Mouse (Mus musculus): ENCODE data around the gene Tfam. TPM values are rescaled to one million over a fixed set of nuclear protein-coding genes. Genes with fewer than 3 reads are reported as not detected.

The Tfam gene
- polyA plus RNA-seq, 1 experiment, result 63.6 TPM

DNA sequence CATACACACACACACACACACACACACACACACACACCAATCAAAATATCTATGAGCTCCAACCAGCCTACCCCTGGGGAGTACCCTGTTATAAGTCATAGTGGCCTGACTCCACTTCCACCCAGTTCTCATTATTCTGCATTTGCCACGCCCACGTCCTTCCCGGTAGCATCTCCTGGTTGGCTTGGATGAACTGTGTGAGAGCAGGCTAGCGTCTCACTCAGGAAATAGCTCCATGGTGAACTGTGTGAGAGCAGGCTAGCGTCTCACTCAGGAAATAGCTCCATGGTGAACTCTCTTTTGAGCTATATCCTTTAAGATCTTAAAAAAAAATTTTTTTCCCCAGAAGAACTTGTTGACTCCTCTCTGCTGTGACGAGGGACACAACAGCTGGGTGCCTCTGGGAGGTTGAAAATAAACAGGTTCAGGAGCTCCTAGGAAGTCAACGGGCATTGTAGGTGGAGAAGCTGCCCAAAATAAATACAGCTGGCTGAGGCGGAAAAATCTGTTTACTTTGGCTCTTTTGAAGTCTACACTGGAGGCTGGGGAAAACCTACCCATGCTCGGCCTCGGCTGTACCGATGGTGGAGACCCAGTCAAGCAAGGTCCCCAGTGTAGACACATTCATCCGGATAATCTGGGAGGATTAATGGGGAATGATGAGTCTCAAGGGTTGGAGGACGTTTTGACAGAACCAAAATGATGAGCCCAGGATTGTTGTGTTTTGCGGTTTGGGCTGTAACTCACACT lies 40.9 kb downstream of the Tfam start:
- Histone ChIP-seq H3K4me1 (ENCODE audit: control insufficient read depth, insufficient read depth, insufficient read length, low read length) (peaks cover 5% of the 10 kb centered on the region; the same call in 1 of the 2 replicates), H3K4me3 (ENCODE audit: insufficient read depth, low read depth, low read length) (no peak overlapping the region), H3K27ac (replicated peaks; ENCODE audit: low read depth, low read length) (no peak overlapping the region)

DNA sequence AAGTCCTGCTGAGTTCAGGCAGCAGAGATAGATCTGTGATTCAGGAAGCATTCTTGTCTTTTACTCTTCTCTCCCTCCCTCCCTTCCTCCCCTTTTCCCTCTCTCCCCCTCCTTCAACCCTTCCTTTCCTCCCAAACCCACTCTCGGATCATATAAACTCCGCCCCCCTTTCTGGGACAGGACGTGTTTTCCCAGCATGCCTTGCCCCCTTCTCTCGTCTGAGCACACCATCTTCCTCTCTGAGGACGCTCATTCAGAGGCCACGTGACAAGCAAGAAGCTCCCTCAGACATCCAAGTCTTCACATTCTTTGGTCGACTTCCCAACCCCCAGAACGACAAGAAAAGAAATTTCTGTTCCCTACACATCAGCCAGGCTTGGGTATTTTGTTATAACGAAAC lies 42.6 kb downstream of the Tfam start:
- peaks cover 5% of the 10 kb centered on the region; the same call in 1 of the 2 replicates for H3K4me1 ChIP-seq (ENCODE audit: control insufficient read depth, insufficient read depth, insufficient read length, low read length)
- H3K4me3 ChIP-seq (ENCODE audit: insufficient read depth, low read depth, low read length), result no peak overlapping the region
- no peak overlapping the region for H3K27ac ChIP-seq (replicated peaks; ENCODE audit: low read depth, low read length)

DNA sequence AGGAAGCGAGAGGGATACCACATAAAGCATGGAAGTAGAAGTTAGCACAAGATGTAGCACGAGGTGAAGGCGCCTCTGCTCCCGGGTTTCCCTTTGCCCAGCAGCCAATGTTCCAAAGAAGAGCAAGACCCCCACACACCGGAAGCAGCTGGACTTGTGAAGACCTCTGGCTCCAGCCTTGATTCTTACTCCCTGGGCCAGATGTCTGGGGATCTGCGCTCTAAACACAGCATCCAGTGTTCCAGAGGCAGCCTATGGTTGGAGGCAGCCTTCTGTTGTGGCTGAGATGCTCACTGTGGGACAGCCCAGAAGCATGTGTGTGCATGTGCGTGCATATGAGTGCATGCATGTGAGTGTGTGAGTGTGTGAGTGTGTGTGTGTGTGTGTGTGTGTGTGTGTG lies 43.4 kb downstream of the Tfam start:
- Histone ChIP-seq H3K27ac (replicated peaks; ENCODE audit: low read depth, low read length) (no peak overlapping the region), H3K4me1 (ENCODE audit: control insufficient read depth, insufficient read depth, insufficient read length, low read length) (peaks cover 5% of the 10 kb centered on the region; the same call in 1 of the 2 replicates), H3K4me3 (ENCODE audit: insufficient read depth, low read depth, low read length) (no peak overlapping the region)

DNA sequence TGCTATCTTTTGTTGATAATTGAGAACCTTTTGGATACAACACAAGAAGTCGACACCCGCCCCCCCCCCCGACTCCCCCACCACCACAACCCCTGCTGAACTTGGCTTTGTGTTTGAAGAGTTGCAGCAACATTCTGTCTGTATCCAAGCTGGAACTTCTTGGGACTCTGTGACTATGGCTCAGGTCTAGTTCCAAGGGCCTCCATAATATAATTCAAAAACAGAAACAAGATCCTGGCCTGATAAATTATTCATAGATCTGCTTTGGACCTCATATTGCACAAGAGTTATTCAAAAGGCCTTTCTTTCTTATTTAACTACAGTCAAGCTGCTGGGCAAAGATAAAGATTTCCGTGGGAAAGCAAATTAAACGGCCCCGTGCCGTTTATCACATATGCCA lies 44.8 kb downstream of the Tfam start:
- no peak overlapping the region for H3K4me3 ChIP-seq (ENCODE audit: insufficient read depth, low read depth, low read length)
- H3K4me1 ChIP-seq (ENCODE audit: control insufficient read depth, insufficient read depth, insufficient read length, low read length), result peaks cover 5% of the 10 kb centered on the region; the same call in 1 of the 2 replicates
- no peak overlapping the region for H3K27ac ChIP-seq (replicated peaks; ENCODE audit: low read depth, low read length)

DNA sequence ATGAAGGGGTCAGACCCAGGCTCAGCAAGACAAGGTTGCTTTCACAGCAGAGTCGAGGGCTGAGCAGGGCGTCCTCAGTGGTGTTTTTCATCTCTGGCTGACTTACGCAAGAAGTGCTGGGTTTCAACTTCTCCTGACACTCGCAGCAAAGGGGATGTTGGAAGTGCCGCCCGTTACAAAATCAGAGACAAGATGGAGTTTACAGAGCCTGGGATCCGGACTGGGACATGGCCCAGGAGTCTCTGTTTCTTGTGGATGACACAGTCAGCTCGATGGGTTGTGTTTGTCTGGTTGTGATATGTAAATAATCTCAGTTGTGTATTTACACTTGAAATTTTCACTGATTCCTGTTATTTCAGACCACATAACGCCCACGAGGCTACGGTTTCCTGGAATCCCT lies 45.2 kb downstream of the Tfam start:
- Histone ChIP-seq H3K27ac (replicated peaks; ENCODE audit: low read depth, low read length) (0 out of 2 replicates have a peak overlapping the region, but pooled peaks have one; percentile 42), H3K4me1 (ENCODE audit: control insufficient read depth, insufficient read depth, insufficient read length, low read length) (peaks cover 5% of the 10 kb centered on the region; the same call in 1 of the 2 replicates), H3K4me3 (ENCODE audit: insufficient read depth, low read depth, low read length) (no peak overlapping the region)

DNA sequence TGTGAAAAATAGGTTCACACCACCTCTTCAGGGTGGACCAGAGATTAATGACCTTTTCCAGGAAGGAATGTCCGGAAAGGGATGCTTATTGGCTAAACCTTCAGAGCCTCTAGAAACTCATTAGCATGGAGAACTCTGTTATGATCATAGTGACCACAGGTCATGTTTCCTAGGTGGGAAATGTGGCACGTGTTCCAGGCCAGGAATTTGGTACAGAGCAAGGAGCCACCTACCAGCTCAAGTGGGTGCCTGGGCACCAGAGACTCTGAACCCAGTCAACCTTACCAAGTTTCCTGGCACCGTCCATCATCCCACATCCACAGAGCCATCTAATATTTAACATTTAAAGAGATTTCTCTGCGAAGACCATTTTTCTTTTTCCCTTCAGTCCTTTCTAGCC lies 49.4 kb downstream of the Tfam start:
- H3K4me3 ChIP-seq (ENCODE audit: insufficient read depth, low read depth, low read length), result no peak overlapping the region
- no peaks in the 10 kb centered on the region for H3K4me1 ChIP-seq (ENCODE audit: control insufficient read depth, insufficient read depth, insufficient read length, low read length)
- no peak overlapping the region for H3K27ac ChIP-seq (replicated peaks; ENCODE audit: low read depth, low read length)

DNA sequence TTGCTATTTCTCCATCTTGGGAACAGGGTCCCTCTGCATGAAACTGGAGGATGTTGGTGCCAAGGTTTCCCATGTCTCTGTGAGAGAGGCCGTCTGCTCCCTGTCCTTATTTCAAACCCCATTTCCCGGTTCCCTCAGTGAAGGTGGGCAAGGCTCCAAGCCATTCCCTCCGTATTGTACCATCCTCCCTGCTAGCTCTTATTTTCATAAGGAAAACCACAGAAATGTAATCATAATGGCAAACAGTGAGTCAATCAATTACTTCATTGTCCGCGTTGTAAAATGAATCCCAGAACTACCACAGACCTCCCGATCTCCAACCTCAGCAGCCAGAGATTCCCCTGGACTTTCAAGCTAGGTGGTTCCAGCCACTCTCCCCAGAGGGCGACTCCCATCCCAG lies 53.0 kb downstream of the Tfam start:
- H3K4me1 ChIP-seq (ENCODE audit: control insufficient read depth, insufficient read depth, insufficient read length, low read length), result no peaks in the 10 kb centered on the region
- H3K4me3 ChIP-seq (ENCODE audit: insufficient read depth, low read depth, low read length), result no peak overlapping the region
- no peak overlapping the region for H3K27ac ChIP-seq (replicated peaks; ENCODE audit: low read depth, low read length)

DNA sequence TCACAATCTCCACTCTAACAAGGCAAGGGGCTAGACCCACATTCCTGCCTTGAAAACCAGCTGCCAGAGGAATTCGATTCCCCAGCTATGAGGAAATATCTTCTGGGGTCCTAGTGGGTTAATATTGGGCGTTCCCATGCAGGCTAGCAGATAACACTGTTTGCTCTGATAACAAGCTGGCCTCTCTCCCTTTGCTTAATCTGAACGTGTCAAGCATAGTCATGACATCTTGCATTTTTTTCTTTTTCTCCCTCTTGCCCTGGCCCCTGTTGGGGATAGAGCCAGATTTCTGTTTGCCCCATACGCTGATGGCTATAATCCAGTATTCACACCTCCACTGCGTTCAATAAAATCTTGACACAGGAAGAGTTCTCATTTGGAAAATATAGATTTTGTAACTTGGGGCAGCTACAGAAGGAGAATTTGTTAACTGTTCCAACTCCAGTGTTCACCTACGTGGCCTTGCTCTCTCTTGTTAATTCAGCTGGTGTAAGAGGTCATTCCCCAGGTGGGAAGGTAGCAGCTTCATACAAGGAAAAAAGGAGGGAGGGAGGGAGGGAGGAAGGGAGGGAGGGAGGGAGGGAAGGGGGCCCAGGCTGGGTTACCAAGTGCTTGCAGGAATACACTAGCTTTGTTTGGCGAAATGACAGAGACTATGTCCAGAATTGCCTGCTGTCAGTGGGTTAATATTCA lies 54.6 kb downstream of the Tfam start:
- H3K4me3 ChIP-seq (ENCODE audit: insufficient read depth, low read depth, low read length), result no peak overlapping the region
- no peak overlapping the region for H3K27ac ChIP-seq (replicated peaks; ENCODE audit: low read depth, low read length)

DNA sequence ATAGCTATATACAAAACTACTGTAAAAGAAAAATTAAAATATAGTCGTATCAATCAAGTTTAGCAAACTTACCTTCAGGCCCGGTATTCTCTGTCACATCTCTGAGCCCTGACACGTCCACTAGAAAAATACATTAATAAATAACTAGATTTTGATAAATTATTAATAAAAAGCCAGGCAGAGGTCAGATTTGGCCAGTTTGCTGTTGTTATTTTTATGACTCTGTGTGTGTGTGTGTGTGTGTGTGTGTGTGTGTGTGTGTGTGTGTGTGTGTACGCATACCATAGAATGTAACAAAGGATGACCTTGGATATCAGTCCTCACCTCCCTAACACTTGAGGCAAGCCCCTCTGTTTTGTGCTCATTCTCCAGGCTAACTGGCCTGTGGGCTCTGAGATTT lies 56.1 kb downstream of the Tfam start:
- Histone ChIP-seq H3K27ac (replicated peaks; ENCODE audit: low read depth, low read length) (no peak overlapping the region), H3K4me3 (ENCODE audit: insufficient read depth, low read depth, low read length) (no peak overlapping the region), H3K4me1 (ENCODE audit: control insufficient read depth, insufficient read depth, insufficient read length, low read length) (no peaks in the 10 kb centered on the region)

More for the DNA sequence above, 54.6 kb downstream of the Tfam start:
- no peaks in the 10 kb centered on the region for H3K4me1 ChIP-seq (ENCODE audit: control insufficient read depth, insufficient read depth, insufficient read length, low read length)

DNA sequence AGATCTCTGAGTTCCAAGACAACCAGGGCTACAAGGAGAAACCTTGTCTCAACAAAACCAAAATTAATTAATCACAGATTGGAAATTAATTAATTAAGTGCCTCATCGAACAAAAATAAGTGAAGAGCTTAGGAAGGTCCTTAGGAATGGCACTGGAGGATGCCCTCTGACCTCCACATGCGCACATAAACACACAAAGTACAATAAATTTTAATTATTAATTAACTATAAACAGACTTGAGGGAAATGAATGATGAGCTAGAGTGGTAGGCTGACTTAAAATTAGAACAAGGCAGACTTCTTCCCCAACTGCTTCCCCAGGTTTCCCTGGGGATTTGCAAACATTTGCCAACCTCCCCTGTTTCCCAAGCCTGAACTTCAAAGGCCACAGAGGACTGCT lies 57.0 kb downstream of the Tfam start:
- no peak overlapping the region for H3K27ac ChIP-seq (replicated peaks; ENCODE audit: low read depth, low read length)
- no peaks in the 10 kb centered on the region for H3K4me1 ChIP-seq (ENCODE audit: control insufficient read depth, insufficient read depth, insufficient read length, low read length)
- H3K4me3 ChIP-seq (ENCODE audit: insufficient read depth, low read depth, low read length), result no peak overlapping the region

DNA sequence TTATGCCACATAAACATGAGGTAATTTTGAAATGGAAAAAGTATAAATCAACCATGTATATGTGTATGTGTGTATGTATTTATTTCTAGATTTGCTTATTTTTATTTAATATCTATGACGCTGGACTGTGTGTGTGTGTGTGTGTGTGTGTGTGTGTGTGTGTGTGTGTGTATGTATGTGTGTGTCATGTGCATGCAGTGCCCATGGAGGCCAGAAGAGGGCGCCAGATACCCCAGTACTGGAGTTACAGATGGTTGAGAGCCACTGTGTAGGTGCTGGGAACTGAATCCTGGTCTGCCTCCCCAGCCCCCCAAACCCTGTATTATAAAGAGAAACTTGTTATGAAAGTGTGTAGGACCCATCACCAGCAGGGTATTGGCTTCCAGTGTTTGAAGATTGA lies 58.0 kb downstream of the Tfam start:
- no peak overlapping the region for H3K4me3 ChIP-seq (ENCODE audit: insufficient read depth, low read depth, low read length)
- H3K4me1 ChIP-seq (ENCODE audit: control insufficient read depth, insufficient read depth, insufficient read length, low read length), result no peaks in the 10 kb centered on the region
- H3K27ac ChIP-seq (replicated peaks; ENCODE audit: low read depth, low read length), result no peak overlapping the region

DNA sequence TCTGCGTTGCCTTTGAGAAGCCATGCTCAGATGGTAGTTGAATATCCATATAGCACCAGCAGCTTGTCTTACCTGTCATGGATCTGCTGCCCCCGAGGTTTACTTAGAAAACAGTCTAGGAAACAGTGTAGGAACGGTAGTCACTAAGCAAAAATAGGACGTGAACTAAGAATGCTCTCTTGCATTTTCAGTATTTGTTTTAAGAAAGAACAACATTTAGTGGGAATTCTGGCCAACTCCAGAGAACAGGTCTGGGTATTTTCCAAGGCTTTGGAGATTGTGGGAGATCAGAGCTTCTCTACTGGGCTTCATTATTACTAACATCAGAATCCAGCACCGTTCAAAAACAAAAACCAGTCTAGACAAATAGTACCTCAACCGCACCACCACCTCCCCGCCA lies 60.9 kb downstream of the Tfam start:
- no peaks in the 10 kb centered on the region for H3K4me1 ChIP-seq (ENCODE audit: control insufficient read depth, insufficient read depth, insufficient read length, low read length)
- no peak overlapping the region for H3K4me3 ChIP-seq (ENCODE audit: insufficient read depth, low read depth, low read length)
- H3K27ac ChIP-seq (replicated peaks; ENCODE audit: low read depth, low read length), result no peak overlapping the region

DNA sequence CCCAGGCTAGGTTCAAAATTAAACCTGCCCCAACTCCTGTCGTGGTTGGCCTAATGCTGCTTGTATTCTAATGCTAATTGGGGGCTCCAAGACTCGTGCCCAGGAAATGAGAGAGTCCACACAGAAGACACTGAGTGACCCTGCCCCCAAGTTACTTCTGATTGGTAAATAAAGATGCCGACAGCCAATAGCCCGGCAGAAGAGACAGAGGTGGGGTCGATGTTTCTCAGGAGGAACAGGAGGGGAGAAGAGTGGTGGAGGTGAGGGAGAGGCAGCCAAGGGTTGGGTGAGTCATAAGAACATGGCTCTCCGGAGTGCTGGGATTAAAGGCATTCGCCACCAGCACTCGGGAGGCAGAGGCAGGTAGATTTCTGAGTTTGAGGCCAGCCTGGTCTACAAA lies 61.7 kb downstream of the Tfam start:
- no peaks in the 10 kb centered on the region for H3K4me1 ChIP-seq (ENCODE audit: control insufficient read depth, insufficient read depth, insufficient read length, low read length)
- H3K27ac ChIP-seq (replicated peaks; ENCODE audit: low read depth, low read length), result no peak overlapping the region
- H3K4me3 ChIP-seq (ENCODE audit: insufficient read depth, low read depth, low read length), result no peak overlapping the region
